Mouse (Mus musculus): ENCODE measurements around the gene Slc22a12.

GRCm38 (mm10) chr19:6514940-6515339 lies 27.9 kb downstream of the Slc22a12 start:
- TF ChIP-seq GABPA (IDR thresholded peaks at IDR 0.05; ENCODE audit: low read depth, low read length) (no peak), TCF12 (IDR thresholded peaks at IDR 0.05; ENCODE audit: low read depth, low read length) (no peak), ZNF384 (IDR thresholded peaks at IDR 0.05; ENCODE audit: low read depth, low read length) (no peak), CTCF (IDR thresholded peaks at IDR 0.05 in 2 of 3, conservative IDR thresholded peaks at IDR 0.05 in 1 of 3; ENCODE audit: control insufficient read depth in 1 of 3, insufficient read depth in 1 of 3, low read depth in 2 of 3, low read length in 3 of 3, poor library complexity in 1 of 3, severe bottlenecking in 1 of 3) (no peak), ELF1 (IDR thresholded peaks at IDR 0.05; ENCODE audit: low read depth, low read length) (no peak), RCOR1 (IDR thresholded peaks at IDR 0.05; ENCODE audit: low read depth, low read length) (no peak), ETS1 (IDR thresholded peaks at IDR 0.05; ENCODE audit: low read depth, low read length) (no peak), MXI1 (IDR thresholded peaks at IDR 0.05; ENCODE audit: low read depth, low read length) (no peak), POLR2A (IDR thresholded peaks at IDR 0.05; ENCODE audit: control insufficient read depth in 1 of 2, insufficient read depth in 1 of 2, low read depth in 1 of 2, low read length in 2 of 2, poor library complexity in 1 of 2) (no peak), SMC3 (IDR thresholded peaks at IDR 0.05; ENCODE audit: low read depth, low read length) (no peak)
